Mouse (Mus musculus): ENCODE measurements at regions not wholly inside any gene's neighbourhood (a gene's known extent, or its start where the extent isn't known, plus 50 kb on each side); places are given as distances from the start of the nearest gene placed in this dataset.
"Not testable (repeated sequence)": the region's sequence is repeated elsewhere in the genome, so short reads cannot be mapped to it uniquely, and the experiment has no call there.

- peaks cover 12% of the 10 kb centered on the region for H3K27me3 ChIP-seq (replicated peaks; ENCODE audit: low read depth, poor library complexity, severe bottlenecking)
- no peaks in the 10 kb centered on the region for H3K36me3 ChIP-seq (replicated peaks)
- peak overlapping the region; percentile 46 for H3K4me3 ChIP-seq
- no peaks in the 10 kb centered on the region for H3K9me3 ChIP-seq
- H3K27ac ChIP-seq (replicated peaks): no peak overlapping the region
- WGBS: 81% methylated on average over 3 of the region's 3 CpGs
- H3K4me1 ChIP-seq: peaks cover 19% of the 10 kb centered on the region
- DNase-seq (ENCODE audit: low spot score): no peak
Measured at GRCm38 (mm10) chr1:193506991-193507390, 136.9 kb upstream of the Camk1g start.

- H3K27me3 ChIP-seq (replicated peaks; ENCODE audit: low read depth, poor library complexity, severe bottlenecking): peaks cover 6% of the 10 kb centered on the region
- peaks cover 14% of the 10 kb centered on the region for H3K4me1 ChIP-seq
- no peak overlapping the region for H3K27ac ChIP-seq (replicated peaks)
- 39% methylated on average over 3 of the region's 3 CpGs for WGBS
- H3K4me3 ChIP-seq: no peak overlapping the region
- no peaks in the 10 kb centered on the region for H3K36me3 ChIP-seq (replicated peaks)
- H3K9me3 ChIP-seq: no peaks in the 10 kb centered on the region
- no peak for DNase-seq (ENCODE audit: low spot score)
Measured at GRCm38 (mm10) chr1:193505381-193505780, 135.3 kb upstream of the Camk1g start.

DNA sequence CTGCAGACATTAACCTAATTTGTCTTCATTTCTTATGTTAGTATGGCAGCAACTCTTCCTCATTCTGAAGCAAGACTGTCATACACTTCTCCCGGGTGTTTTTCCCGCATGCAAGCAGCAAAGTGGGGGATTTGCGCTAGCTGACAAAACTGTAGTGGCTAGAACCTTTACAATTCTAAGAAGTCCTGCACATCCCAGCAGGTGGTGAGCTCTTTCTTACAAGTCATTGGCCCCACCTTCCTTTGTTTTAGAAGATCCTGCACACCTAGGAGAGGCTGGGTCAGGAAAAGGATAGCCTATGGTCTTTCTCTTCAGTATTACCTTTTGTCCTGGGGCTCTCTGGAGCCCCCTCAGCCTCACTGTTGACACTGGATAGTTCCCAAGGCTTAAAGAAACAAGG is 134.5 kb upstream of the Camk1g start:
- no peak overlapping the region for H3K4me3 ChIP-seq
- H3K27me3 ChIP-seq (replicated peaks; ENCODE audit: low read depth, poor library complexity, severe bottlenecking): no peaks in the 10 kb centered on the region
- no peaks in the 10 kb centered on the region for H3K36me3 ChIP-seq (replicated peaks)
- 41% methylated on average over 3 of the region's 3 CpGs for WGBS
- no peak overlapping the region for H3K27ac ChIP-seq (replicated peaks)
- H3K4me1 ChIP-seq: peaks cover 9% of the 10 kb centered on the region
- no peaks in the 10 kb centered on the region for H3K9me3 ChIP-seq
- no peak for DNase-seq (ENCODE audit: low spot score)

DNA sequence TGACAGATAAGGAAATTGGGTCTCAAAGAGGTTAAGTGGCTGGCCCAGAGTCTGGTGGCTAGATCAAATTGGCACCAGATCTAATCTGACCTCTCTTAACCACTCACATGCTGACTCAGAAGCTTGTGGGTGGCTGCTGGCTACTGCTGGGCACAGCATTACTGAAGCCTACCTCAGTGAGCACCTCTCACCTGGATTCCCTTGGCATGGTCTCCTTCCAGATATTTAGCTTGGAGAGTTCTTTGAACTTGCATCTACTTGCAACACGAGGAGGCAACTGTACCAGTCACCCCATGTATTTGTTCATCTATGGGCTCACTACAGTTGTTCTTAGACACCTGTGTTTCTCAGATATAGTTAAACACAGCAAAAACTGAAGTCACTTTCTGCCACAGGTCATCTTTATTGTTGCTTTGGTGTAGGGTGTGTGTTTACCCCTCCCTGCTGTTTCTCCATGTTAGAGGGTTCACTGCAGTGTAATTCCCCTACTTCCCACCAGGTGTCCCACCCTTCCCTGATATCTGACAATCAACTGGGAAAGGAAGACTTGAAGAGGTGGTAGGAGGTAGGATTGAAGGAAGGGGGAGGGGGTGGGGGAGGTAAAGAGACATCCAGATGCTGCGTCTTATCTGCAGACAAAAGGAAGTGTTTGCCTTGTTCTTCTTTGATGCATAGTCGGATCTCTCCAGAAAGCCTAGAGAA is 133.7 kb upstream of the Camk1g start:
- no peaks in the 10 kb centered on the region for H3K36me3 ChIP-seq (replicated peaks)
- H3K4me1 ChIP-seq: peaks cover 9% of the 10 kb centered on the region
- H3K27me3 ChIP-seq (replicated peaks; ENCODE audit: low read depth, poor library complexity, severe bottlenecking): 0 out of 2 replicates have a peak, but pooled peaks cover 3% of the 10 kb centered on the region
- WGBS: 32% methylated on average over 3 of the region's 3 CpGs
- no peak overlapping the region for H3K27ac ChIP-seq (replicated peaks)
- H3K9me3 ChIP-seq: no peaks in the 10 kb centered on the region
- H3K4me3 ChIP-seq: no peak overlapping the region
- DNase-seq (ENCODE audit: low spot score): peak; percentile 71

DNA sequence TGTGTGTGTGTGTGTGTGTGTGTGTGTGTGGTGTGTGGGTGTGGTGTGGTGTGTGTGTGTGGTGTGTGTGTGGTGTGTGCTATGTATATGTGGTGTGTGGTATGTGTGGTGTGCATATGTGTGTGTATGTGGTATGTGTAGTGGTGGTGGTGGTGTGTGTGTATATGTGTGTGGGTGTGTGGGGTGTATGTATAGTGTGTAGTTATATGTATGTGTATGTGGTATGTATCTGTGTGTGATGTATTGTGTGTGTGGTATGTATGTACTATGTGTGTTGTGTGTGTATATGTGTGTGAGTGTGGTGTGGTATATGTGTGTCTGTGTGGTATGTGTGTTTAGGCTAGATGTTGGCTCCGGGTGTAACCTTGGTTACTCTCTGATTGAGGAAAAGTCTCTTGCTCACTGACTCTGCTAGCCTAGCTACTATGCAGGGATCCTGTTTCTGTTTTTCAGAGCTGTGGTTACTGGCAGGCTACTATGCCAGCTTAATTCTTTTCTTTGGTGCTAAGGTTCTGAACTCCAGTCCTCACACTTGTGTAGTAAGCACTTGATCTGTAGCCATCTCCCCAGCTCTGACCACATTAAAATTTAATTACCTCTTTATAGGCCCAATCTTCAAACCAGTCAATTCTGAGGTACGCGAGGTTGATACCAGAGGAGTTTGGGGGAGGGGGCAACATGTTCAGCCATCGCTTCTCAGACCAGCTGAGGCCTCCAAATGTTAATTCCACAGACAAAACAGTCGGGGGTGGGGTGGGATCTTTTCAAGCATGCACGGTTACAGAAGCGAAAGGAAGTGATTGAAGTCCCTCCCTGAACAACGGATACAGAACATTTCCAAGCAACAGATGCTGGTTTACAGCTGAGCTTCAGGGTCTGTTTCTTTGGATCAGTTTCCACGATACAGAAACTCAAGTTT is 126.4 kb upstream of the Camk1g start:
- no peak for DNase-seq (ENCODE audit: low spot score)
- Histone ChIP-seq H3K27me3 (replicated peaks; ENCODE audit: low read depth, poor library complexity, severe bottlenecking) (0 out of 2 replicates have a peak, but pooled peaks cover 6% of the 10 kb centered on the region), H3K9me3 (no peaks in the 10 kb centered on the region), H3K27ac (replicated peaks) (no peak overlapping the region; the same call in 1 of the 2 replicates), H3K4me3 (no peak overlapping the region), H3K4me1 (peaks cover 9% of the 10 kb centered on the region), H3K36me3 (replicated peaks) (no peaks in the 10 kb centered on the region)
- WGBS: 58% methylated on average over 9 of the region's 9 CpGs

DNA sequence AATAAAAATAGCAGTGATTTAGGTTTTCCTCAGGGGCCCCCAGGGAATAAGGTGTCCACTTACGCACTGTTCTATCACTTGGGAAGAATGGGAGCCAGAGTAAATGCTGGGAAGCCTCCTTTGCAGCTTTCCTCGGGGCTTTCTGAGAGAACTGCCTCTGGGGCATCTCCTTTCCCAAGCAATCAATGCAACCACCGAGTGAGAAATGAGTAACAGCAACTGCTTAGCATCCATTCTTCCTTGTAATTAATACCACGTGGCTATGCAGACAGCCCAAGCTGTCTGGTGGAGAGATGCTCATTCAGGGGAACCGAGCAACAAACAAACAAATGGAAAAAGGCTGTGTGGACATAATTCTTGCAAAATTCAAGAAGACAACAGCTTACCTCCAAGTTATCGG is 117.9 kb upstream of the Camk1g start:
- Histone ChIP-seq H3K27me3 (replicated peaks; ENCODE audit: low read depth, poor library complexity, severe bottlenecking) (no peaks in the 10 kb centered on the region), H3K9me3 (no peaks in the 10 kb centered on the region), H3K36me3 (replicated peaks) (no peaks in the 10 kb centered on the region), H3K27ac (replicated peaks) (no peak overlapping the region), H3K4me3 (no peak overlapping the region), H3K4me1 (peaks cover 20% of the 10 kb centered on the region)
- 33% methylated on average over 6 of the region's 6 CpGs for WGBS
- DNase-seq (ENCODE audit: low spot score): no peak

DNA sequence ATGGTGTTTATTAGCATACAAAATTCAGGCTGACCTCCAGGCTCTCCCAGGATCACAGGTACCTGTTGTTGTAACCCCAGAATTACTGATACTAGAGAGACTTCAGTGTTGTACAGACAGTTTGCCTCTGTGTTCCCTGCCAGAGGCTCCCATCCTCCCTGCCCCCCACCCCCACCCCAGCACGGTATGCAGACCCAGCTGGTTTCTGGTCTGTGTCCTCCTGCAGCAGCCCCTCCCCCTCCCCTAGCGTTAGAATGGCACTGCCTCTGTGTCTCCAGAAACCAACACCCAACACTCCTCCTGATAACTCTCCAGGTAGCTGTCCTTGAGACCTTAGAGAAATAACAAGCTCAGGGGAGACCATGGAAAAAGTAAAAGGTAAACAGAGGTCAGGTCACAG is 116.6 kb upstream of the Camk1g start:
- H3K36me3 ChIP-seq (replicated peaks); H3K27me3 ChIP-seq (replicated peaks; ENCODE audit: low read depth, poor library complexity, severe bottlenecking); H3K27ac ChIP-seq (replicated peaks); H3K9me3 ChIP-seq; H3K4me3 ChIP-seq: not testable (repeated sequence)
- DNase-seq (ENCODE audit: low spot score): peak; percentile 42
- H3K4me1 ChIP-seq: peaks cover 20% of the 10 kb centered on the region
- WGBS: 0% methylated on average over 2 of the region's 2 CpGs

DNA sequence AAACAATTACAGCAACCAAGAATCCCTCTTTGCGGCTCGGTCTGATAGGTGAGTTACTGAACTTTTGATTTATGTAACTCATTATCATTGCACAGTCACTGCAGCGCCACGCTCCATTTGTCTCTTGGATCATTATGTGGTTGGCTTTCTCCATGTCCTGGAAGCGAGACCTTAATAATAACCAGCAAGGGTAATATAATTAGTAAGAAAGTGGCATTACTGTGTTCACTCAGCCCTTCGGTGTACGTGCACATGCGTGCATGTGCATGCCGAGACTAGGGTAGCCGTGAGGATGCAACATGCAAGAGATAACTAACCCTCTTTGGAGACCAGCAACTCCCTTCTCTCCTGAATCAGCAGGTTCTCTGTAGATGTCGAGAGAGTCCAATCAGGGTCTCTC is 114.9 kb upstream of the Camk1g start:
- Histone ChIP-seq H3K36me3 (replicated peaks) (no peaks in the 10 kb centered on the region), H3K4me1 (peaks cover 20% of the 10 kb centered on the region), H3K4me3 (no peak overlapping the region), H3K27ac (replicated peaks) (no peak overlapping the region), H3K9me3 (no peaks in the 10 kb centered on the region), H3K27me3 (replicated peaks; ENCODE audit: low read depth, poor library complexity, severe bottlenecking) (no peaks in the 10 kb centered on the region)
- DNase-seq (ENCODE audit: low spot score): no peak
- 88% methylated on average over 11 of the region's 11 CpGs for WGBS

DNA sequence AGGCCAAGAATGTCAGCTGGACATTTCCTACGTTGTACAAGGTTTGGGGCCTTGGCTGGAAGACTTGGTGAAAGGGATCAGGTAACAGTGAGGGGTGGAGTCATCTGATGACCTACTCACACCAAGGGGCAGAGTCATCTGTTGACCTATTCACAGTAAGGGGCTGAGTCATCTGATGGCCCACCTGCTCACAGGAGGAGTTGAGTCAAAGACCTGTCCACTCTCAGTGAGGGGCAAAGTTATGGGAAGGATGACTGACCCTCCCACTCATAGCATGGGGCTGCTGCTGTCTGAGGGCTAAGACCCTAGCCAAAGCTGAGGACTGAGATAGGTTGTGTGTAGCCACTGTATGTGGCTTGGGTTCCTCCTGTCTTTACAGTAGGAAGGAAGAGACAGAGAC is 107.2 kb upstream of the Camk1g start:
- Histone ChIP-seq H3K4me3 (no peak overlapping the region), H3K4me1 (peaks cover 9% of the 10 kb centered on the region), H3K27me3 (replicated peaks; ENCODE audit: low read depth, poor library complexity, severe bottlenecking) (no peaks in the 10 kb centered on the region), H3K9me3 (no peaks in the 10 kb centered on the region), H3K27ac (replicated peaks) (no peak overlapping the region), H3K36me3 (replicated peaks) (no peaks in the 10 kb centered on the region)
- DNase-seq (ENCODE audit: low spot score): no peak
- 19% methylated on average over 1 of the region's 1 CpGs for WGBS

- Histone ChIP-seq H3K4me3 (no peak overlapping the region), H3K36me3 (replicated peaks) (no peaks in the 10 kb centered on the region), H3K4me1 (peaks cover 9% of the 10 kb centered on the region), H3K27me3 (replicated peaks; ENCODE audit: low read depth, poor library complexity, severe bottlenecking) (no peaks in the 10 kb centered on the region), H3K27ac (replicated peaks) (no peak overlapping the region), H3K9me3 (no peaks in the 10 kb centered on the region)
- 73% methylated on average over 7 of the region's 7 CpGs for WGBS
- DNase-seq (ENCODE audit: low spot score): no peak
Measured at GRCm38 (mm10) chr1:193476805-193477204, 106.7 kb upstream of the Camk1g start.

GRCm38 (mm10) chr1:193466306-193466705 is 96.2 kb upstream of the Camk1g start:
- H3K27me3 ChIP-seq (replicated peaks; ENCODE audit: low read depth, poor library complexity, severe bottlenecking): no peaks in the 10 kb centered on the region
- H3K9me3 ChIP-seq: no peaks in the 10 kb centered on the region
- no peak overlapping the region for H3K4me3 ChIP-seq
- H3K27ac ChIP-seq (replicated peaks): no peak overlapping the region
- no peaks in the 10 kb centered on the region for H3K4me1 ChIP-seq
- no peak for DNase-seq (ENCODE audit: low spot score)
- H3K36me3 ChIP-seq (replicated peaks): no peaks in the 10 kb centered on the region

DNA sequence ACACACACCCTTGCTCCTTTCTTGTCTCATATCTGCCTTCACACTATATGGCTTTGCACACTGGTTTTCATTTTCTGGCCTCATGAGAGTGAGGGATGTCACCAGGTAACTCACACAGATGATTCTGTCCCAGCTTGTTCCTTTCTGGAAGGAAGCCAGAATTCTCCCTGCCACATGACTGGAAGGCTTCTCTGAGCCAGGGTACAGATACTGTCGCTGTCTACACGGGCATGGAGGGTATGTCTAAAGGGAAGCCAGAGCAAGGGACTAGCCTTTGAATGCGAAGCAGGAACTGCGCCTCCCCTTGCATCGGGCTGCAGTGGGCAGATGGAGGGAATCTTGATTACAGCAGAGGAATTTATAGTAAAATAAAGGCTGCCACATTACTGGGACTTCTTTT is 89.6 kb upstream of the Camk1g start:
- no peak for DNase-seq (ENCODE audit: low spot score)
- Histone ChIP-seq H3K27ac (replicated peaks) (no peak overlapping the region), H3K9me3 (no peaks in the 10 kb centered on the region), H3K27me3 (replicated peaks; ENCODE audit: low read depth, poor library complexity, severe bottlenecking) (no peaks in the 10 kb centered on the region), H3K4me1 (no peaks in the 10 kb centered on the region), H3K4me3 (no peak overlapping the region), H3K36me3 (replicated peaks) (no peaks in the 10 kb centered on the region)
- 86% methylated on average over 5 of the region's 5 CpGs for WGBS

DNA sequence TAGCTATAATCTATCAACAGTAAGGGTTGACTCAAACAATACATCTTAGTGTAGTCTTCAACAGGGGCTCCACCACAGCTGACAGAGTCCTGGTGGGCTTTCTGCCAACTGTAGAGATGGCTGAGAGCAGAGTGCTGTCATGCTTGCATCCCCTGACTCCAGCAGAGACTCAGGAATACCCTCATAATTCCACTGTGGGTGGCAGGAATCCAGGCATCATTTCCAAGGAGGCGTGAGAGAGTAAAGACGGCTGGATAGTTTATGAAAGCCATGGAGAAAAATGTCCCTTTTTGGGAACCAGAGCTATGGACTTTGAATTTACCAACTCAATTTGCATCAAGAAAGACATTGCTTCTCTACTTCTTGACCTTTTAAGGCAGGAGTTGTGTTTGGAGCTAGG is 87.8 kb upstream of the Camk1g start:
- Histone ChIP-seq H3K27me3 (replicated peaks; ENCODE audit: low read depth, poor library complexity, severe bottlenecking) (no peaks in the 10 kb centered on the region), H3K36me3 (replicated peaks) (no peaks in the 10 kb centered on the region), H3K4me3 (no peak overlapping the region), H3K9me3 (no peaks in the 10 kb centered on the region), H3K27ac (replicated peaks) (no peak overlapping the region), H3K4me1 (no peaks in the 10 kb centered on the region)
- 94% methylated on average over 2 of the region's 2 CpGs for WGBS
- no peak for DNase-seq (ENCODE audit: low spot score)
